Mouse (Mus musculus) embryonic facial prominence, embryonic 11.5 days (tissue): ENCODE measurements around the gene Cyp3a57. TPM values are rescaled to one million over a fixed set of nuclear protein-coding genes. Genes with fewer than 3 reads are reported as not detected.
"Not testable (repeated sequence)": the region's sequence is repeated elsewhere in the genome, so short reads cannot be mapped to it uniquely, and the experiment has no call there.

Experiments used
- ATAC-seq: fragments of 200-750 bp; cut with Nextera tagmentation; replicated peaks from 2 replicates; pipeline ENCODE4 v1.8.0; 2017; ENCODE audit warnings: low read depth; ENCODE audit not compliant: insufficient number of reproducible peaks, low FRiP score, low TSS enrichment
- DNase-seq: peaks from one replicate; pipeline ENCODE4 v3.0.0-alpha.2; 2015; ENCODE audit warnings: low spot score
- H3K27ac ChIP-seq: fragments of 300-500 bp; sonication (generic); replicated peaks from 2 replicates; pipeline ENCODE4 v1.5.1; 2014; ENCODE audit warnings: mild to moderate bottlenecking, low read depth, low read length, control low read depth
- H3K27me3 ChIP-seq: fragments of 300-500 bp; sonication (generic); 2 replicates; pipeline ENCODE4 v1.6.1; 2014; ENCODE audit warnings: mild to moderate bottlenecking, low read length, moderate library complexity, mixed read lengths; ENCODE audit not compliant: control insufficient read depth, insufficient read depth
- H3K36me3 ChIP-seq: fragments of 300-500 bp; sonication (generic); replicated peaks from 2 replicates; pipeline ENCODE4 v1.6.1; 2014; ENCODE audit warnings: low read depth, mild to moderate bottlenecking, low read length, moderate library complexity, mixed read lengths; ENCODE audit not compliant: control insufficient read depth, insufficient read depth
- H3K4me1 ChIP-seq: fragments of 300-500 bp; sonication (generic); 2 replicates; pipeline ENCODE4 v1.6.1; 2014; ENCODE audit warnings: low read length, mixed read lengths; ENCODE audit not compliant: control insufficient read depth, insufficient read depth
- H3K4me2 ChIP-seq: fragments of 300-500 bp; sonication (generic); 2 replicates; pipeline ENCODE4 v1.6.1; 2014; ENCODE audit warnings: low read depth, mild to moderate bottlenecking, control low read depth, low read length, moderate library complexity
- H3K4me3 ChIP-seq: fragments of 300-500 bp; sonication (generic); 2 replicates; pipeline ENCODE4 v1.5.1; 2014; ENCODE audit warnings: low read depth, low read length, control low read depth
- H3K9ac ChIP-seq: fragments of 300-500 bp; sonication (generic); replicated peaks from 2 replicates; pipeline ENCODE4 v1.6.1; 2014; ENCODE audit warnings: mild to moderate bottlenecking, control low read depth, low read length
- H3K9me3 ChIP-seq: fragments of 300-500 bp; sonication (generic); replicated peaks from 2 replicates; pipeline ENCODE4 v1.6.1; 2016; ENCODE audit warnings: mild to moderate bottlenecking, low read length, inconsistent platforms, mixed read lengths; ENCODE audit not compliant: control insufficient read depth
- WGBS: fragments of 180-500 bp; shearing (Covaris S2); extraction: QIAGEN DNeasy Blood & Tissue Kit; methylation state at CpG from one replicate; pipeline ENCODE4 v1.1.7; 2014; 5-methylcytosine and 5-hydroxymethylcytosine counted together
- polyA plus RNA-seq: library from polyadenylated mRNA; unstranded; fragments of >200 nt; fragmentation: Nextera tagmentation; extraction: Ambion mirVana; gene quantifications from 2 replicates; pipeline ENCODE4 v1.2.1, GENCODE M21; 2014

Cyp3a57 gene
- polyA plus RNA-seq = not detected in 2 replicates

GRCm38 (mm10) chr5:145344941-145345340 lies at the start of gene Cyp3a57:
Cyp3a57 (plus strand) TSS chr5:145345279.
- Histone ChIP-seq H3K36me3 (no peaks in the 10 kb centered on the region), H3K4me3 (no peak within 1 kb of the TSS), H3K9me3 (no peaks in the 10 kb centered on the region), H3K9ac (no peak within 1 kb of the TSS), H3K4me2 (no peak within 1 kb of the TSS), H3K27me3 (no peaks in the 10 kb centered on the region), H3K4me1 (no peaks in the 10 kb centered on the region), H3K27ac (no peak within 1 kb of the TSS)
- DNase-seq (no peak), ATAC-seq (no peak)
- 83% methylated on average over 1 of the region's 1 CpGs for WGBS

DNA sequence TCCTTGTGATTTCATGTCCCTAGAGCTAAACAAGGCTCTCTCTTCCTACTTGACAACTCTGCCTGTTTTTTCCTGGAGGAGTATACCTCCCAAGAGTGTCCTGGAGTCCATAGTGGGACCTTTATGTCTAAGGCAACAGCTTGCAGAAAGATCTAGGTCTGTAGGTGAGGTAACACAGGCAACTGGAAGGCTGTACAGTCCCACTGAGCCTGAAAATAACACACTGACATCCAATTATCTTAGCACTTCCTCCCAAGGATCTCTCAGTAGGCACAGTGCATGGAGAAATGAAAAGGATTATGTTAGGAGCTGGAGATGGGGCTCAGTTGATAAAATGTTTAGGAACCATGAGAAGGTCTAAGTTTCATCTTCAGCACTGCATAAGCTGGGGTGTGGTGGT lies 44.6 kb upstream of the Cyp3a57 start:
- ATAC-seq = no peak

GRCm38 (mm10) chr5:145301796-145302195 lies 43.3 kb upstream of the Cyp3a57 start:
- H3K4me2 ChIP-seq, DNase-seq, H3K4me1 ChIP-seq, H3K9me3 ChIP-seq, H3K27me3 ChIP-seq, H3K27ac ChIP-seq, H3K36me3 ChIP-seq, ATAC-seq, H3K9ac ChIP-seq, H3K4me3 ChIP-seq: not testable (repeated sequence)
- WGBS = 68% methylated on average over 4 of the region's 4 CpGs

More for the DNA sequence above, 44.6 kb upstream of the Cyp3a57 start:
- Histone ChIP-seq H3K4me2 (no peak overlapping the region), H3K4me3 (no peak overlapping the region), H3K4me1 (no peaks in the 10 kb centered on the region), H3K9me3 (no peaks in the 10 kb centered on the region), H3K27ac (no peak overlapping the region), H3K27me3 (no peaks in the 10 kb centered on the region), H3K36me3 (no peaks in the 10 kb centered on the region), H3K9ac (no peak overlapping the region)
- no peak for DNase-seq

GRCm38 (mm10) chr5:145302424-145302823 lies 42.7 kb upstream of the Cyp3a57 start:
- Histone ChIP-seq H3K4me3 (no peak overlapping the region), H3K9ac (no peak overlapping the region), H3K9me3 (no peaks in the 10 kb centered on the region), H3K36me3 (no peaks in the 10 kb centered on the region), H3K27me3 (no peaks in the 10 kb centered on the region), H3K27ac (no peak overlapping the region), H3K4me1 (no peaks in the 10 kb centered on the region), H3K4me2 (no peak overlapping the region)
- 78% methylated on average over 1 of the region's 1 CpGs for WGBS
- no peak for DNase-seq
- no peak for ATAC-seq

DNA sequence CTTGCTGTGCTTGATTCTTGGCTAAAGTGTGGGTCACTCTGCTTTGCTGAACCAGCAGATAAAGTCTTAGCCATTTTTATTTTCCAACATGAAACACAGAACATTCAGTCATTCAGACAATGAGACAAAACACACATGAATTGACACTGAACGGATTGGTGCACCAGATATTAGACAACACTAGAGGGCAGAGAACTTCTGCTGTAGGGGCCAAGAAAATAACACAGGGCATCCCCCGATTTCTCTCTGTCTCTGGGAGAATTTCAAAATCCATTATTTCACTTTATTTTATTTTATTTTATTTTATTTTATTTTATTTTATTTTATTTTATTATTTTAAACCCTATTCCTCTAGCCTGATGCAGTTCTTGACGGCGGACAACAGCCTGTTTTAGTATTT lies 38.1 kb upstream of the Cyp3a57 start:
- not testable (repeated sequence) for H3K4me3 ChIP-seq, H3K36me3 ChIP-seq, H3K27ac ChIP-seq, H3K9me3 ChIP-seq, DNase-seq, ATAC-seq, H3K4me1 ChIP-seq, H3K9ac ChIP-seq, H3K27me3 ChIP-seq, H3K4me2 ChIP-seq
- 92% methylated on average over 4 of the region's 4 CpGs for WGBS

GRCm38 (mm10) chr5:145307811-145308210 lies 37.3 kb upstream of the Cyp3a57 start:
- whole genome bisulfite sequencing = 86% methylated on average over 3 of the region's 3 CpGs

GRCm38 (mm10) chr5:145313845-145314244 lies 31.2 kb upstream of the Cyp3a57 start:
- Histone ChIP-seq H3K4me3 (no peak overlapping the region), H3K4me2 (no peak overlapping the region), H3K27ac (no peak overlapping the region), H3K9me3 (no peaks in the 10 kb centered on the region), H3K27me3 (no peaks in the 10 kb centered on the region), H3K4me1 (no peaks in the 10 kb centered on the region), H3K36me3 (no peaks in the 10 kb centered on the region), H3K9ac (no peak overlapping the region)
- DNase-seq (no peak), ATAC-seq (no peak)

More at GRCm38 (mm10) chr5:145307811-145308210, 37.3 kb upstream of the Cyp3a57 start:
- not testable (repeated sequence) for H3K9ac ChIP-seq, H3K9me3 ChIP-seq, H3K27me3 ChIP-seq, H3K4me2 ChIP-seq, DNase-seq, H3K4me1 ChIP-seq, ATAC-seq, H3K36me3 ChIP-seq, H3K4me3 ChIP-seq, H3K27ac ChIP-seq

DNA sequence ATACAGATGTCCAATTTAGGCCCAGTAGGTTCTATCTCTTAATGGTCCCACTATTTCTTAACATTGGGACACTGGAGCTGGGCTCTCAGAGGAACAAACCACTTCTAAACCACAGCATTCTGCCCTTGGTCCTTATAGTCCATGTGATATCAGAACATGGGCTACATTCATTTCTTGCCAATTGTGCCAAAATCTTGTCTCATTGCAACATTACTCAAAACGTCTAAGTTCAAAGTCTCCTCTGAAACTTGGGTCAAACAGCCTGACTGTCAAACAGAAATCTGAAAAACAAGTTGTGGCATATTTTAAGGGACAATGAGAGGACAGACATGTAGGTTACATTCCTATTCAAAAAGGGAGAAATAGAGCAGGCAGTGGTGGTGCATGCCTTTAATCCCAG lies 27.9 kb upstream of the Cyp3a57 start:
- Histone ChIP-seq H3K36me3 (no peaks in the 10 kb centered on the region), H3K4me2 (no peak overlapping the region), H3K4me3 (no peak overlapping the region), H3K9ac (no peak overlapping the region), H3K27ac (no peak overlapping the region), H3K4me1 (no peaks in the 10 kb centered on the region), H3K27me3 (no peaks in the 10 kb centered on the region), H3K9me3 (0 out of 2 replicates have a peak, but pooled peaks cover under 1% of the 10 kb centered on the region)
- WGBS = 85% methylated on average over 1 of the region's 1 CpGs
- ATAC-seq = no peak
- no peak for DNase-seq
